Mouse (Mus musculus): ENCODE data around the gene Mcm2.

GRCm38 (mm10) chr6:88857830-88858229 is 40.8 kb downstream of the Mcm2 start:
- TF ChIP-seq CTCF (IDR thresholded peaks at IDR 0.05; ENCODE audit: borderline replicate concordance, insufficient read depth, low read length) (no peak), POLR2A (IDR thresholded peaks at IDR 0.05; ENCODE audit: low read depth, low read length) (no peak)
